Mouse (Mus musculus): ENCODE measurements around the gene Them4.

DNA sequence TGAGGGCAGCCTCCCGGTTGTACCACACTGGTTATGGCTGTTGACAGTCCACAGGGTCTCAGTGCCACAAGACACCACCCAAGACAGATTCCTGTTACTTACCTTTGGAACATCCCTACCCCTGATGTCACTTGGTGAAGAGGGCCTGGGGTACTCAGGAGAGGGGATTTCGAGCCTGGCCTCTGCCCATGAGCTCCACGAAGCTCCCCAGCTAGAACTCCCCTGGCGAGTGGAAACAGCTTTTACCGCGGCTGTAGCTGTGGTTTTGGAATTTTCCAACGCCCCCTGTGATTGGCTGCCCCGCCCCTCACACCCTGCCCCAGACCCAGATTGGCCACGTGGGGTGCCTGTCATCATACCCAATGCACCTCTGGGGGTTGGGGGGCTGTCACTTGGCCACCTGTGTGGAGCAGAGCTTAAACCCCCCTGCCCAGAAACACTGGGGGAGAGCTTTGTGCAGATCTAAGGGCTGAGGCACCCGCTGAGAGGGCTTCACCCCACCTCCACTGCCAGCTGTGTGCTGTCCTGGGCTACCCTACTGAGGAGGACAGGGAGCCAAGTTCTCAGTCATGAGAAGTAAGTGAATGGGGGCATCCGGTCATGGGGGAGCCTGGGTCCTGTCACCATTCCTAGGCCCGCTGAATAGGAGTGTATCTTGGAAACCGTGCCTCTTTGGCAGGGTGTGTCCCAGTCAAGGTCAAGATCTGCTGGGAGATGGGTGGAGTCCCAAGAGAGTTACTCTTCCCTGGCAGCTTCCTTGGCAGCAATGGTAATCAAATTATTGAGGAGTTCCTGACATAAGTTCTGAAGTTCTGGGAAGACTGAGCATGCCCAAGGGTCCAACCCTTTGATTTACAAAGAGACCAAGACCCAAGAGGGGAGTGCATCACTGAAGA is 67.4 kb downstream of the Them4 start:
- TF ChIP-seq CTCF (IDR thresholded peaks at IDR 0.05): no peak
- no peak for TF ChIP-seq EP300 (IDR thresholded peaks at IDR 0.05; ENCODE audit: insufficient read depth, low read depth, low read length)
